Mouse (Mus musculus) spleen, adult 2 months (tissue): ENCODE measurements around the gene Sipa1l2.

Experiments
- CTCF ChIP-seq: fragments of 200-500 bp; IDR thresholded peaks from 2 replicates; pipeline ENCODE4 v1.5.1; 2011; ENCODE audit warnings: mild to moderate bottlenecking, inconsistent platforms; ENCODE audit not compliant: insufficient read depth, insufficient read length, insufficient replicate concordance; ENCODE audit errors: extremely low read depth
- POLR2A ChIP-seq: fragments of 200-500 bp; IDR thresholded peaks from 2 replicates; pipeline ENCODE4 v1.6.1; 2011; ENCODE audit warnings: low read depth, low read length, inconsistent platforms

- no peak for TF ChIP-seq CTCF
- TF ChIP-seq POLR2A = no peak
These were observed 781 bp upstream of the Sipa1l2 start for GRCm38 (mm10) chr8:125570389-125570788.
